Mouse (Mus musculus): Measurements from ENCODE around the gene Bcas2. TPM values are rescaled to one million over a fixed set of nuclear protein-coding genes. Genes with fewer than 3 reads are reported as not detected.
"Not testable (repeated sequence)": the region's sequence is repeated elsewhere in the genome, so short reads cannot be mapped to it uniquely, and the experiment has no call there.

The Bcas2 gene
- total RNA-seq, 2 experiments from 2014 or later = 63.8 to 69.1 TPM

- Histone ChIP-seq H3K27ac (no peak overlapping the region), H3K4me3 (no peak overlapping the region)
- no peak for TF ChIP-seq CTCF (conservative IDR thresholded peaks at IDR 0.05)
- DNase-seq (ENCODE audit: low spot score in 2 of 2) = no peak
These were observed 11.4 kb downstream of the Bcas2 start for GRCm38 (mm10) chr3:103182821-103183220.

- peak; percentile 72 for TF ChIP-seq CTCF (conservative IDR thresholded peaks at IDR 0.05)
- not testable (repeated sequence) for H3K4me3 ChIP-seq; H3K27ac ChIP-seq; DNase-seq (ENCODE audit: low spot score in 2 of 2)
These were observed 13.0 kb downstream of the Bcas2 start for GRCm38 (mm10) chr3:103184467-103184866.

- H3K4me3 ChIP-seq = no peak overlapping the region
- H3K27ac ChIP-seq = no peak overlapping the region
- no peak for DNase-seq (ENCODE audit: low spot score in 2 of 2)
- no peak for TF ChIP-seq CTCF (conservative IDR thresholded peaks at IDR 0.05)
These were observed 17.0 kb downstream of the Bcas2 start for GRCm38 (mm10) chr3:103188451-103188850.

- Histone ChIP-seq H3K4me3 (no peak overlapping the region), H3K27ac (no peak overlapping the region)
- no peak for TF ChIP-seq CTCF (conservative IDR thresholded peaks at IDR 0.05)
- no peak for DNase-seq (ENCODE audit: low spot score in 2 of 2)
These were observed 17.4 kb downstream of the Bcas2 start for GRCm38 (mm10) chr3:103188856-103189255.

GRCm38 (mm10) chr3:103192161-103192560 is 20.7 kb downstream of the Bcas2 start:
- no peak for TF ChIP-seq CTCF (conservative IDR thresholded peaks at IDR 0.05)
- no peak overlapping the region for H3K4me3 ChIP-seq
- no peak overlapping the region for H3K27ac ChIP-seq
- no peak for DNase-seq (ENCODE audit: low spot score in 2 of 2)

GRCm38 (mm10) chr3:103193186-103193585 is 21.7 kb downstream of the Bcas2 start:
- TF ChIP-seq CTCF (conservative IDR thresholded peaks at IDR 0.05) = no peak
- no peak for DNase-seq (ENCODE audit: low spot score in 2 of 2)
- no peak overlapping the region for H3K27ac ChIP-seq
- no peak overlapping the region for H3K4me3 ChIP-seq

GRCm38 (mm10) chr3:103196320-103196823 is 24.9 kb downstream of the Bcas2 start:
- Histone ChIP-seq H3K27ac (no peak overlapping the region), H3K4me3 (no peak overlapping the region)
- TF ChIP-seq CTCF (conservative IDR thresholded peaks at IDR 0.05) = no peak
- DNase-seq (ENCODE audit: low spot score in 2 of 2) = no peak

GRCm38 (mm10) chr3:103199386-103199785 is 27.9 kb downstream of the Bcas2 start:
- H3K4me3 ChIP-seq = no peak overlapping the region
- DNase-seq (ENCODE audit: low spot score in 2 of 2) = no peak
- H3K27ac ChIP-seq = no peak overlapping the region
- no peak for TF ChIP-seq CTCF (conservative IDR thresholded peaks at IDR 0.05)

GRCm38 (mm10) chr3:103201105-103201504 is 29.6 kb downstream of the Bcas2 start:
- not testable (repeated sequence) for DNase-seq (ENCODE audit: low spot score in 2 of 2); H3K4me3 ChIP-seq; H3K27ac ChIP-seq

- H3K27ac ChIP-seq = no peak overlapping the region
These were observed 32.1 kb downstream of the Bcas2 start for GRCm38 (mm10) chr3:103203554-103203953.

GRCm38 (mm10) chr3:103204445-103204844 is 33.0 kb downstream of the Bcas2 start:
- Histone ChIP-seq H3K27ac (no peak overlapping the region), H3K4me3 (no peak overlapping the region)
- TF ChIP-seq CTCF (conservative IDR thresholded peaks at IDR 0.05) = no peak
- DNase-seq (ENCODE audit: low spot score in 2 of 2) = no peak

More at GRCm38 (mm10) chr3:103203554-103203953, 32.1 kb downstream of the Bcas2 start:
- no peak for DNase-seq (ENCODE audit: low spot score in 2 of 2)
- peak; percentile 14; the same call in 1 of the 2 replicates for TF ChIP-seq CTCF (conservative IDR thresholded peaks at IDR 0.05)
- H3K4me3 ChIP-seq = no peak overlapping the region

- Histone ChIP-seq H3K4me3 (no peak overlapping the region), H3K27ac (no peak overlapping the region)
- TF ChIP-seq CTCF (conservative IDR thresholded peaks at IDR 0.05) = no peak
- no peak for DNase-seq (ENCODE audit: low spot score in 2 of 2)
These were observed 34.9 kb downstream of the Bcas2 start for GRCm38 (mm10) chr3:103206393-103206792.

- H3K4me3 ChIP-seq = no peak overlapping the region
These were observed 36.3 kb downstream of the Bcas2 start for GRCm38 (mm10) chr3:103207749-103208148.

GRCm38 (mm10) chr3:103208237-103208636 is 36.8 kb downstream of the Bcas2 start:
- TF ChIP-seq CTCF (conservative IDR thresholded peaks at IDR 0.05) = no peak
- Histone ChIP-seq H3K27ac (no peak overlapping the region), H3K4me3 (no peak overlapping the region)
- no peak for DNase-seq (ENCODE audit: low spot score in 2 of 2)

More at GRCm38 (mm10) chr3:103207749-103208148, 36.3 kb downstream of the Bcas2 start:
- TF ChIP-seq CTCF (conservative IDR thresholded peaks at IDR 0.05) = no peak
- no peak for DNase-seq (ENCODE audit: low spot score in 2 of 2)
- no peak overlapping the region for H3K27ac ChIP-seq
